Mouse (Mus musculus): ENCODE measurements around the gene Sltm.

DNA sequence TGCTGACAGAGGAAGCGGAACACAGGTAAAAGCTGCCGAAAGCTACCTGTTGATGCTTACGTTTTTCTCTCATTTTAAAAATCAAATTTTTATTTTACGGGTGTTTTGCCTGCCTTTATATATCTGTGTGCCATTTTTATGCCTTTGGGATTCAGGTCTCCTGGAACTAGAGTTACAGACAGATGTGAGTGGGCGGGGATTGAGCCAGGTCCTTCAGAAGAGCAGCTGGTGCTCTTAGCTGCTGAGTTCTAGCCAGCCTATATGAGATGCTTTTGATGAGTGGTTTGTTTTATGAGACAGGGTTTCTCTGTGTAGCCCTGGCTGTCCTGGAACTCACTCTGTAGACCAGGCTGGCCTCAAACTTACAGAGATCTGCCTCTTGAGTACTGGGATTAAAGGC, 44.6 kb downstream of the Sltm start:
- no peak for TF ChIP-seq POLR2A (IDR thresholded peaks at IDR 0.05; ENCODE audit: extremely low read depth, insufficient read depth, low read length)
- no peak for TF ChIP-seq CTCF (IDR thresholded peaks at IDR 0.05; ENCODE audit: extremely low read depth, insufficient read depth, low read length)

All from cortical plate, adult 2 months (tissue).